Mouse (Mus musculus) thymus, postnatal 4 days (tissue): ENCODE data around the gene Olfr705.
"Not testable (repeated sequence)": the region's sequence is repeated elsewhere in the genome, so short reads cannot be mapped to it uniquely, and the experiment has no call there.

Experiments
- DNase-seq: peaks from one replicate; pipeline ENCODE4 v3.0.0; 2021

The Olfr705 gene

DNA sequence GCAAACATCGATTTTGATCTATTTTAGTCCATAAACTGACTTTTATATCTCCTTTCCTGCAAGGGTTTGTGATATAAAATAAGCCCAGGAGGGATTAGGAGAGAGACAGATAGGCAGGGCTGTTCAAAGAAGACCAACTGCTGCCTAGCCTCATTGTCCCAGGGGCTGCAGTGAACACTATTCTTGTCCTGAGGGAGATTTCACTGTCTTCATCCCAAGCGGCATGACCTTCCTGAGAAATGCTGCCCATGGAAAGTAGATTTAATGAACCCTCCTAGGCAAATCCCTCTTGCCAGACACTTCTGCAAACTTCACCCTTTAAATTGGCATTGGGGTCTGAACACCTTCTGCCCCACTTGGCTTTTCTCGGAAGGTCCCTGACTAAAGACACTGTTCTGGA, at the start of gene Olfr705:
TSS of gene Olfr705 (minus strand) at position 101 of the 400 bp plus-strand sequence.
- DNase-seq: no peak

DNA sequence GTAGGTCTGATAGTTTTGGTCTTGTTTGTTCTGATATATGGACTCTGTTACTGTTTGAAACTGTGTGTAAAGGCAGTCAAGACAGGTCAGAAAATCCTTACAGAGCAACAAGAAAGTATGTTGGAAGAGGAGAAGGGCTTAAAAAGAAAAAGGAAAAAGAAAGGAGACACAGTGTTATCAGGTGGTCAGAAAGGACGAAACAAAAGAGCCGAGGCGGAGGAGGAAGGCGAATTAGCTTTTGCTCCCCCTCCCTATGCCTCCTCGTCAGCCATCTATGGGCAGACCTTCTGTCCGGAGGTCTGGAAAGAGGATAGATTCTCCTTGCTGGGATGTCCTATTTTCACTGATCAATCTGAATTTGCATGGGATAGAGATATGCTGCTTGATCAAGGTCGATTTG, 44.3 kb upstream of the Olfr705 start:
- peak; percentile 8 for DNase-seq

DNA sequence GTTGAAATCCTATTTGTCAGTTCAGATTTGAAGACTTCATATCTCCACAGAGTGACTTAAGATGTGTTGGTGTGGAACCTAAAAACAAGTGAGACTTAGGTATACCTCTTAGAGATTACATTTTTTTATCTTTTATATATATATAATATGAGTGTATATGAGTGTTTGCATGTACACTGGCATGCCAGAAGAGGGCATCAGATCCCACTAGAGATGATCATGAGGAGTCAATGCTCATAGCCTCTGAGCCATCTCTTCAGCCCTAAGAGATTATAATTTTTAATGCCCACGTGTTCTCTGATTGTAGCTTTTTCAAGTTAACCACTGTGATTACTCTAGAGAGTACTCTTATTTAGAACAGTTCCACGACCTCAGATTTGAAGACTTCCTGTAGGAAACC, 31.0 kb upstream of the Olfr705 start, which contains the start of gene Olfr1532-ps1:
TSS of gene Olfr1532-ps1 (plus strand) at position 326 of the 400 bp plus-strand sequence.
- no peak for DNase-seq

DNA sequence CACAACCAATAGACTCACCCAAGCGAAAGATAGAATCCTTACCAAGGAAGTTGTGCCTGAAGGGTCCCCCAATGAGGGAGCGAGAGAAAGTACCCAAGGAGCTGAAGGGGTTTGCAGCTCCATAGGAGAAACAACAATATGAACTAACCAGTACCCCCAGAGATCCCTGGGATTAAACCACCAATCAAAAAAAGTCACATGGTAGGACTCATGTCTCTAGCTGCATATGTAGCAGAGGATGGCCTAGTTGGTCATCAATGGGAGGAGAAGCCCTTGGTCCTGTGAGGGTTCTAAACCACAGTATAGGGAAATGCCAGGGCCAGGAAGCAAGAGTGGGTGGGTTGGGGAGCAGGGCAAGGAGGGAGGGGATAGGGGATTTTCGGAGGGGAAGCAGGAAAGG, 24.4 kb upstream of the Olfr705 start, which contains the start of gene Olfr707:
TSS of gene Olfr707 (minus strand) at position 101 of the 400 bp plus-strand sequence.
- DNase-seq: not testable (repeated sequence)

DNA sequence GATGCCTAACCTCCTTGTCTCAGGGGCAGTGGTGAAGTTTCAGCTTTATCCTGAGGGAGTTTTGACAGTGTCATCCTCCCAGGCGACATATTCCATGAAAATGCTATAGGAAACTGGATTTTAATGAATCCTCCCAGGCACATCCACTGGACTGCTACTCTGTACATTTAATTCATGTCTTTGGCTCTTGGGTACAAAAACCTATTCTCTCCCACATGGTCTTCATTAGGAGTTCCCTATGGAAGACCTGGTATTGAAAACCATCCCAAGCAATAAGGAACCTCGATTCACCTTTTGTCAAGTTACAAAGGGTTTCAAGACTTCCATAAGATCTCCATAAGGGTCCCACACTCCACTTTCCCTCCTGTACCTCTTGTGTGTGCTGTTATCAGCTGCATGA, 11.4 kb upstream of the Olfr705 start, which contains the start of gene Olfr706:
TSS of gene Olfr706 (minus strand) at position 101 of the 400 bp plus-strand sequence.
- no peak for DNase-seq

DNA sequence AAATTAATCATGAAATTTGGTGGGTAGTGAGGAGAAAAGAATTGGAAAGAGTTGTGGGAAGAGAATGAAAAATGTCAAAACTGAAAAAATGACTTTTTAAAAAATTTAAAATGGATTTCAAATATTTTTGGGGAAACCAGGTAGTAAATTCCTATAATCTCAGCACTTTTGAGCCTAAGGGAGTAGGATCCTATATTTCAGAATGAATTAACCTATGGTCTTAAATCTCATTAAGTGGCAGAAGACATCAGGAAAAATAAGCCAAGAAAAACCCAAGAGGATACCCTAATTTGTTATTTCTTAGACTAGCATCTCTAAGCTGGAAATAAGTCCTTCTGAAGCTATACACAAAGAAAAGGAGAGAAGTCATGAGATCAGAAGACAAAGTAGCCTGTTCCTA, 13.8 kb downstream of the Olfr705 start, which contains the start of gene Olfr704:
TSS of gene Olfr704 (plus strand) at position 301 of the 400 bp plus-strand sequence.
- DNase-seq: no peak

DNA sequence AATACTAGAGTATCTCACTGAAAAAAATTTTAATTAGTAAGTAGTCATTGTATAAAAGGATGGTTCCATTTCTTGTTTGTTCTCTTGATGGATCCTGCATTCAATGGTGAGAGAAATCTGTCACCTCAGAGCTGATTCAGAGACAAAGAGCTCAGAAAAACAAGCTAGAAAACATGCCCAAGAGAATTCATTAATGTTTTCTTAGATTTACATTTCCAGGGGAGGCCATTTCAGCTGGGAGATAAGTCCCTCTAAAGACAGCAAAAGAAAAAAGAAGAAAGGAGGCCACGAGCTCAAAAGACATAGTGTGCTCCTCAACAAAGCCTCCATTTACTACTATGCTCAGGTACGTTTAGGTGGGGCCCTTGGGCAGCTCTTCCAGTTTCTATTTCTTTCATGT, 33.6 kb downstream of the Olfr705 start, which contains the start of gene Olfr703:
TSS of gene Olfr703 (plus strand) at position 301 of the 400 bp plus-strand sequence.
- no peak for DNase-seq

DNA sequence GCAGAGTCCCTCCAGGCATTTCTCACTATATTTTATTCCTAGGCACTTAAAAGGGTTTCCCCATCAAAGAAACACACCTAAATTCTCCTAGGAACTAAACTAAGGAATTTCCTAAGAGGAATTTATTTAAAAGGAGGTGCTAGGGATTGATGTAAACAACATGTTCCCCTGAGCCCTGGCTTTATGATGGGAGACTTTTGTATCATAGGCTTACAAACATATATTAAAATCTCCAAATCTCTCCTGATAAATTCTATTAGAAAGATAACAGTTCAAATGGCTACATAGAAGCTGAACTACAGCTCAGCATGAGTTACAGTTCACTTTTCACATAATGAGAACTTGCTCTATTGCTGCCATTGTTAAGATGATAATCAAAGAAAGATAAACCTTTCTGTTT, 42.9 kb downstream of the Olfr705 start, which contains the start of gene Olfr702:
TSS of gene Olfr702 (minus strand) at position 101 of the 400 bp plus-strand sequence.
- DNase-seq: no peak
